Mouse (Mus musculus): ENCODE results near the gene Rex1bd. TPM values are rescaled to one million over a fixed set of nuclear protein-coding genes. Genes with fewer than 3 reads are reported as not detected.

The Rex1bd gene
- polyA plus RNA-seq, 1 experiment from 2014 or later = 138 TPM

- WGBS = 81% methylated on average over 16 of the region's 16 CpGs
- H3K4me2 ChIP-seq (ENCODE audit: low read depth, severe bottlenecking) = no peak overlapping the region
- no peak overlapping the region for H3K27ac ChIP-seq (replicated peaks; ENCODE audit: low read depth, low read length)
Measured at GRCm38 (mm10) chr8:70461765-70462515, 44.6 kb downstream of the Rex1bd start.

GRCm38 (mm10) chr8:70460606-70461005, 45.9 kb downstream of the Rex1bd start:
- Histone ChIP-seq H3K4me2 (ENCODE audit: low read depth, severe bottlenecking) (no peak overlapping the region), H3K9me3 (ENCODE audit: control insufficient read depth, low read length) (no peaks in the 10 kb centered on the region), H3K4me1 (ENCODE audit: control insufficient read depth, insufficient read depth, low read length) (peaks cover 11% of the 10 kb centered on the region), H3K27ac (replicated peaks; ENCODE audit: low read depth, low read length) (no peak overlapping the region), H3K36me3 (ENCODE audit: control insufficient read depth, insufficient read depth, low read length) (no peaks in the 10 kb centered on the region), H3K9ac (ENCODE audit: low read length) (no peak overlapping the region), H3K4me3 (ENCODE audit: low read depth, low read length) (no peak overlapping the region), H3K27me3 (ENCODE audit: control insufficient read depth, insufficient read depth, low read length) (no peaks in the 10 kb centered on the region)
- DNase-seq (ENCODE audit: low spot score) (no peak), ATAC-seq (ENCODE audit: insufficient number of reproducible peaks, low FRiP score, low TSS enrichment, low read depth) (no peak)
- WGBS = 80% methylated on average over 9 of the region's 9 CpGs

More at GRCm38 (mm10) chr8:70461765-70462515, 44.6 kb downstream of the Rex1bd start:
- Histone ChIP-seq H3K4me3 (ENCODE audit: low read depth, low read length) (no peak overlapping the region), H3K9me3 (ENCODE audit: control insufficient read depth, low read length) (no peaks in the 10 kb centered on the region), H3K36me3 (ENCODE audit: control insufficient read depth, insufficient read depth, low read length) (0 out of 2 replicates have a peak, but pooled peaks cover 2% of the 10 kb centered on the region), H3K4me1 (ENCODE audit: control insufficient read depth, insufficient read depth, low read length) (peaks cover 11% of the 10 kb centered on the region), H3K27me3 (ENCODE audit: control insufficient read depth, insufficient read depth, low read length) (no peaks in the 10 kb centered on the region), H3K9ac (ENCODE audit: low read length) (no peak overlapping the region)
- no peak for ATAC-seq (ENCODE audit: insufficient number of reproducible peaks, low FRiP score, low TSS enrichment, low read depth)
- no peak for DNase-seq (ENCODE audit: low spot score)

- no peak overlapping the region for H3K4me3 ChIP-seq (ENCODE audit: low read depth, low read length)
- H3K9me3 ChIP-seq (ENCODE audit: control insufficient read depth, low read length) = no peaks in the 10 kb centered on the region
- no peaks in the 10 kb centered on the region for H3K27me3 ChIP-seq (ENCODE audit: control insufficient read depth, insufficient read depth, low read length)
- no peaks in the 10 kb centered on the region for H3K36me3 ChIP-seq (ENCODE audit: control insufficient read depth, insufficient read depth, low read length)
- peaks cover 11% of the 10 kb centered on the region for H3K4me1 ChIP-seq (ENCODE audit: control insufficient read depth, insufficient read depth, low read length)
- H3K27ac ChIP-seq (replicated peaks; ENCODE audit: low read depth, low read length) = no peak overlapping the region
- WGBS = 92% methylated on average over 5 of the region's 5 CpGs
- no peak for DNase-seq (ENCODE audit: low spot score)
- no peak for ATAC-seq (ENCODE audit: insufficient number of reproducible peaks, low FRiP score, low TSS enrichment, low read depth)
- no peak overlapping the region for H3K9ac ChIP-seq (ENCODE audit: low read length)
- no peak overlapping the region for H3K4me2 ChIP-seq (ENCODE audit: low read depth, severe bottlenecking)
Measured at GRCm38 (mm10) chr8:70460199-70460598, 46.4 kb downstream of the Rex1bd start.

- Histone ChIP-seq H3K36me3 (ENCODE audit: control insufficient read depth, insufficient read depth, low read length) (no peaks in the 10 kb centered on the region), H3K9me3 (ENCODE audit: control insufficient read depth, low read length) (no peaks in the 10 kb centered on the region), H3K4me1 (ENCODE audit: control insufficient read depth, insufficient read depth, low read length) (peaks cover 11% of the 10 kb centered on the region), H3K27ac (replicated peaks; ENCODE audit: low read depth, low read length) (no peak overlapping the region), H3K27me3 (ENCODE audit: control insufficient read depth, insufficient read depth, low read length) (no peaks in the 10 kb centered on the region), H3K9ac (ENCODE audit: low read length) (no peak overlapping the region), H3K4me2 (ENCODE audit: low read depth, severe bottlenecking) (no peak overlapping the region), H3K4me3 (ENCODE audit: low read depth, low read length) (no peak overlapping the region)
- 97% methylated on average over 2 of the region's 2 CpGs for WGBS
- DNase-seq (ENCODE audit: low spot score) (no peak), ATAC-seq (ENCODE audit: insufficient number of reproducible peaks, low FRiP score, low TSS enrichment, low read depth) (no peak)
Measured at GRCm38 (mm10) chr8:70459636-70460035, 46.9 kb downstream of the Rex1bd start.

GRCm38 (mm10) chr8:70458462-70458861, 48.1 kb downstream of the Rex1bd start:
- Histone ChIP-seq H3K27me3 (ENCODE audit: control insufficient read depth, insufficient read depth, low read length) (no peaks in the 10 kb centered on the region), H3K4me3 (ENCODE audit: low read depth, low read length) (no peak overlapping the region), H3K9ac (ENCODE audit: low read length) (no peak overlapping the region), H3K27ac (replicated peaks; ENCODE audit: low read depth, low read length) (no peak overlapping the region), H3K36me3 (ENCODE audit: control insufficient read depth, insufficient read depth, low read length) (no peaks in the 10 kb centered on the region), H3K4me2 (ENCODE audit: low read depth, severe bottlenecking) (no peak overlapping the region), H3K4me1 (ENCODE audit: control insufficient read depth, insufficient read depth, low read length) (peaks cover 11% of the 10 kb centered on the region), H3K9me3 (ENCODE audit: control insufficient read depth, low read length) (no peaks in the 10 kb centered on the region)
- 83% methylated on average over 3 of the region's 3 CpGs for WGBS
- ATAC-seq (ENCODE audit: insufficient number of reproducible peaks, low FRiP score, low TSS enrichment, low read depth) (no peak), DNase-seq (ENCODE audit: low spot score) (no peak)

- no peak for DNase-seq (ENCODE audit: low spot score)
- ATAC-seq (ENCODE audit: insufficient number of reproducible peaks, low FRiP score, low TSS enrichment, low read depth) = no peak
- no peak overlapping the region for H3K4me2 ChIP-seq (ENCODE audit: low read depth, severe bottlenecking)
- H3K4me3 ChIP-seq (ENCODE audit: low read depth, low read length) = no peak overlapping the region
- H3K27ac ChIP-seq (replicated peaks; ENCODE audit: low read depth, low read length) = no peak overlapping the region
- no peak overlapping the region for H3K9ac ChIP-seq (ENCODE audit: low read length)
- H3K27me3 ChIP-seq (ENCODE audit: control insufficient read depth, insufficient read depth, low read length) = no peaks in the 10 kb centered on the region
- 86% methylated on average over 6 of the region's 6 CpGs for WGBS
- no peaks in the 10 kb centered on the region for H3K9me3 ChIP-seq (ENCODE audit: control insufficient read depth, low read length)
- no peaks in the 10 kb centered on the region for H3K36me3 ChIP-seq (ENCODE audit: control insufficient read depth, insufficient read depth, low read length)
- H3K4me1 ChIP-seq (ENCODE audit: control insufficient read depth, insufficient read depth, low read length) = peaks cover 13% of the 10 kb centered on the region
Measured at GRCm38 (mm10) chr8:70457882-70458281, 48.7 kb downstream of the Rex1bd start.

GRCm38 (mm10) chr8:70456996-70457395, 49.6 kb downstream of the Rex1bd start:
- ATAC-seq (ENCODE audit: insufficient number of reproducible peaks, low FRiP score, low TSS enrichment, low read depth) = no peak
- no peak overlapping the region for H3K4me2 ChIP-seq (ENCODE audit: low read depth, severe bottlenecking)
- 94% methylated on average over 1 of the region's 1 CpGs for WGBS
- peaks cover 3% of the 10 kb centered on the region; the same call in 1 of the 2 replicates for H3K27me3 ChIP-seq (ENCODE audit: control insufficient read depth, insufficient read depth, low read length)
- H3K9ac ChIP-seq (ENCODE audit: low read length) = no peak overlapping the region
- peaks cover 10% of the 10 kb centered on the region for H3K4me1 ChIP-seq (ENCODE audit: control insufficient read depth, insufficient read depth, low read length)
- no peak for DNase-seq (ENCODE audit: low spot score)
- no peaks in the 10 kb centered on the region for H3K9me3 ChIP-seq (ENCODE audit: control insufficient read depth, low read length)
- no peak overlapping the region for H3K4me3 ChIP-seq (ENCODE audit: low read depth, low read length)
- H3K36me3 ChIP-seq (ENCODE audit: control insufficient read depth, insufficient read depth, low read length) = no peaks in the 10 kb centered on the region
- H3K27ac ChIP-seq (replicated peaks; ENCODE audit: low read depth, low read length) = no peak overlapping the region
